Mouse (Mus musculus) thymus, postnatal 4 days (tissue): ENCODE data around the gene Slc19a1.
A peak's percentile ranks its signal among the peaks of the same experiment; 100 is the strongest.

Source experiments
- DNase-seq: peaks from one replicate; pipeline ENCODE4 v3.0.0; 2021

Gene Slc19a1

GRCm38 (mm10) chr10:77031768-77032375 lies at the start of gene Slc19a1:
TSS of gene Slc19a1 (plus strand) at chr10:77032241.
- DNase-seq = peak; percentile 23

GRCm38 (mm10) chr10:76988586-76988985 lies 43.5 kb upstream of the Slc19a1 start:
- DNase-seq = no peak

- DNase-seq = no peak
These were observed 39.6 kb upstream of the Slc19a1 start for GRCm38 (mm10) chr10:76992456-76992855.

GRCm38 (mm10) chr10:76997759-76998513 lies 34.1 kb upstream of the Slc19a1 start:
- DNase-seq = no peak

GRCm38 (mm10) chr10:77004936-77005335 lies 27.1 kb upstream of the Slc19a1 start:
- DNase-seq = no peak

GRCm38 (mm10) chr10:77007433-77008108 lies 24.5 kb upstream of the Slc19a1 start:
- no peak for DNase-seq

- no peak for DNase-seq
These were observed 23.9 kb upstream of the Slc19a1 start for GRCm38 (mm10) chr10:77008109-77008561.

- no peak for DNase-seq
These were observed 23.3 kb upstream of the Slc19a1 start for GRCm38 (mm10) chr10:77008698-77009097.

GRCm38 (mm10) chr10:77011681-77012080 lies 20.4 kb upstream of the Slc19a1 start:
- no peak for DNase-seq

GRCm38 (mm10) chr10:77016080-77016479 lies 16.0 kb upstream of the Slc19a1 start:
- DNase-seq = no peak

- no peak for DNase-seq
These were observed 15.5 kb upstream of the Slc19a1 start for GRCm38 (mm10) chr10:77016499-77016898.

- DNase-seq = no peak
These were observed 15.0 kb upstream of the Slc19a1 start for GRCm38 (mm10) chr10:77017061-77017460.

GRCm38 (mm10) chr10:77017662-77018061 lies 14.4 kb upstream of the Slc19a1 start:
- DNase-seq = no peak

- DNase-seq = peak; percentile 84
These were observed 10.5 kb upstream of the Slc19a1 start for GRCm38 (mm10) chr10:77021399-77022052.

- no peak for DNase-seq
These were observed 9.5 kb upstream of the Slc19a1 start for GRCm38 (mm10) chr10:77022301-77023130.

GRCm38 (mm10) chr10:77024231-77024630 lies 7.8 kb upstream of the Slc19a1 start:
- no peak for DNase-seq

GRCm38 (mm10) chr10:77026944-77027343 lies 5.1 kb upstream of the Slc19a1 start:
- DNase-seq = no peak

- no peak for DNase-seq
These were observed 3.2 kb upstream of the Slc19a1 start for GRCm38 (mm10) chr10:77028782-77029296.

- DNase-seq = no peak
These were observed 2.3 kb upstream of the Slc19a1 start for GRCm38 (mm10) chr10:77029761-77030160.

GRCm38 (mm10) chr10:77030666-77031065 lies 1.4 kb upstream of the Slc19a1 start:
- DNase-seq = no peak

- peak; percentile 99 for DNase-seq
These were observed 716 bp downstream of the Slc19a1 start for GRCm38 (mm10) chr10:77032591-77033322.
